Mouse (Mus musculus) kidney, postnatal 0 days (tissue): ENCODE measurements around the gene Crocc. TPM values are rescaled to one million over a fixed set of nuclear protein-coding genes. Genes with fewer than 3 reads are reported as not detected.

Experiments
- ATAC-seq: fragments of 200-750 bp; cut with Nextera tagmentation; replicated peaks from 2 replicates; pipeline ENCODE4 v1.8.0; 2017; ENCODE audit warnings: low read depth, moderate number of reproducible peaks, moderate TSS enrichment, moderate library complexity; ENCODE audit not compliant: low FRiP score
- DNase-seq: peaks from one replicate; pipeline ENCODE4 v3.0.0-alpha.2; 2016; ENCODE audit warnings: low spot score
- H3K27ac ChIP-seq: fragments of 300-500 bp; sonication (generic); 2 replicates; pipeline ENCODE4 v1.5.1; 2014; ENCODE audit warnings: mild to moderate bottlenecking
- H3K27me3 ChIP-seq: fragments of 300-500 bp; sonication (generic); 2 replicates; pipeline ENCODE4 v1.6.1; 2014; ENCODE audit warnings: low read length, mixed read lengths; ENCODE audit not compliant: insufficient read depth
- H3K36me3 ChIP-seq: fragments of 300-500 bp; sonication (generic); 2 replicates; pipeline ENCODE4 v1.6.1; 2014; ENCODE audit warnings: low read length, mixed read lengths; ENCODE audit not compliant: insufficient read depth
- H3K4me1 ChIP-seq: fragments of 300-500 bp; sonication (generic); replicated peaks from 2 replicates; pipeline ENCODE4 v1.6.1; 2014; ENCODE audit warnings: antibody characterized with exemption, low read length, mixed read lengths; ENCODE audit not compliant: insufficient read depth
- H3K4me2 ChIP-seq: fragments of 300-500 bp; sonication (generic); 2 replicates; pipeline ENCODE4 v1.6.1; 2014; ENCODE audit warnings: mild to moderate bottlenecking, low read length, moderate library complexity, mixed read lengths
- H3K4me3 ChIP-seq: fragments of 300-500 bp; sonication (generic); replicated peaks from 2 replicates; pipeline ENCODE4 v1.5.1; 2014; ENCODE audit warnings: low read depth, low read length
- H3K9ac ChIP-seq: fragments of 300-500 bp; sonication (generic); 2 replicates; pipeline ENCODE4 v1.6.1; 2014; ENCODE audit warnings: low read depth, low read length
- H3K9me3 ChIP-seq: fragments of 300-500 bp; sonication (generic); replicated peaks from 2 replicates; pipeline ENCODE4 v1.6.1; 2016; ENCODE audit warnings: low read length, inconsistent platforms, mixed read lengths
- CTCF ChIP-seq: IDR thresholded peaks from 2 replicates; pipeline ENCODE4 v1.5.1; 2016; ENCODE audit warnings: antibody characterized with exemption, low read depth, mild to moderate bottlenecking, moderate library complexity
- WGBS: fragments of 180-500 bp; shearing (Covaris S2); extraction: QIAGEN DNeasy Blood & Tissue Kit; methylation state at CpG from one replicate; pipeline ENCODE4 v1.1.7; 2014; 5-methylcytosine and 5-hydroxymethylcytosine counted together
- polyA plus RNA-seq: library from polyadenylated mRNA; unstranded; fragments of >200 nt; fragmentation: Nextera tagmentation; extraction: Ambion mirVana; gene quantifications from 2 replicates; pipeline ENCODE4 v1.2.1, GENCODE M21; 2015

Crocc gene
- polyA plus RNA-seq, 1 experiment from 2014 or later, result 7.8 TPM

DNA sequence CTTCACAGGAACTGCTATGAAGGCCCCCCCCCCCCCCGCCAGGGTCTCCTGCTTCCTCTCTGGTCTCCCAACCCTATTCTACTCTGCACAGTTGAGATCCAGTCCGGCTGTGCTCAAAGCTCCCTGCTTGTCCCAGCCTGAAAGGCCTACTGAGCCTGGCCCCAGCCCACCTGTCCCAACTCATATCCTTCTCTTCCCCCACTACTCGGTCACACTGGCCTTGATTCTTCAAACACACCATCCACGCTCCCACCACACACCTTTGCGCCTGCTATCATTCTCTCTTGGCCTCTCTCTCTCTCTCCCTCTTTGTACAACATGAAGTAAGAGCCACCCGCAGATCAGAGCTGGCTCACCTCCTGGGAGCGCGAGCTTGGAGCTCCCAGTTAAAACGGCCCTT lies 1.5 kb downstream of the Crocc start:
- Histone ChIP-seq H3K4me3 (no peak overlapping the region), H3K27me3 (no peaks in the 10 kb centered on the region), H3K36me3 (0 out of 2 replicates have a peak, but pooled peaks cover 4% of the 10 kb centered on the region), H3K9ac (no peak overlapping the region), H3K27ac (0 out of 2 replicates have a peak overlapping the region, but pooled peaks have one; percentile 92), H3K4me1 (peaks cover 17% of the 10 kb centered on the region), H3K4me2 (no peak overlapping the region), H3K9me3 (no peaks in the 10 kb centered on the region)
- no peak for TF ChIP-seq CTCF
- no peak for DNase-seq
- ATAC-seq, result no peak
- 63% methylated on average over 9 of the region's 9 CpGs for WGBS

DNA sequence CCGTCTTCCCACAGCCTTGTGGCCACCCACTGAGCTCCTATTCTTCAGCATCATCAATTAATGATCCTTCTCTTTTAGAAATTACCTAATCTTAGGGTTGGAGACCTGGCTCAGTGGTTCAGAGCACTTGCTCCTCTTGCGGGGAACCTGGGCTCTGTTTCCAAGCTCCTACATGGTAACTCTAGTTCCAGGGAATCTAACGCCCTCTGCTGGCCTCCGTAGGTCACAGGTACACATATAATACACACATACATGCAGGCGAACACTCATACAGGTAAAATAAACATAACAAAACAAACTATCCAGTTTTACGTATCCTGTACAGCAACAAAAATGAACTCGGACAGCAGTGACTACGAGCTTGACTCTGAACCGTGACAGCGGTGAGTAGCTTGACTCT lies 3.4 kb downstream of the Crocc start:
- TF ChIP-seq CTCF, result peak; percentile 26; the same call in 1 of the 2 replicates
- H3K4me1 ChIP-seq, result peaks cover 23% of the 10 kb centered on the region
- 0 out of 2 replicates have a peak, but pooled peaks cover 4% of the 10 kb centered on the region for H3K36me3 ChIP-seq
- 95% methylated on average over 10 of the region's 10 CpGs for WGBS
- DNase-seq, result no peak
- ATAC-seq, result no peak
- H3K4me3 ChIP-seq, result no peak overlapping the region
- H3K9ac ChIP-seq, result no peak overlapping the region
- no peak overlapping the region for H3K4me2 ChIP-seq
- no peaks in the 10 kb centered on the region for H3K9me3 ChIP-seq
- H3K27ac ChIP-seq, result no peak overlapping the region
- H3K27me3 ChIP-seq, result no peaks in the 10 kb centered on the region

DNA sequence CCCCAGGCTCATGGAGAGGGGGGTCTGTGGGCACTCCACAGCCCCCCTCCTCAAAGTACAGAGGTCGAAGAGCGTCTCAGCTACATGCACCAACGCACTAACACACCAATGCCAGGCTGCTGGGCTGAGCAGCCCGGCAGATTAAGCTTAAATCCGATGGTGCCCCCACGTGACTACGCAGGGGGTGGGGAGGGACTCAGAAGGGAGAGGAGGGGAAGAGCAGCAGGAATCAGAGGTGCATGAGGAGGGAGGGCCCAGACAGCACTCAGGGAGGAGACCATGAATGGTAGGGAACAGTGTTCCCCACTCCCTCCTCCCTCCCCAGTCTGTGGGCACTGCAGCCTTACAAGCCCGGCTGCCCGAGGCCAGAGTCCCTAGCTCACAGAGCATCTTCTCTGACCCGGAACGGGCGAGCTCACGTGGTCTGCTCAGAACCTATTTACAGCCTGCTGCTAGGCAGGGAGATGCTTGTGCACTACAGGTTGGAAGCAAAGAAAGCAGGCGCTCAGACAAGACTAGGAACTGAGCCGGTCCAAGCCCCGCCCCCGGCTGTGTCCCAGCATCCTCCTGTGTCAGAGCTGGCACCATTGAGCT lies 6.7 kb downstream of the Crocc start:
- peak; percentile 87 for DNase-seq
- Histone ChIP-seq H3K4me2 (peak overlapping the region; percentile 46), H3K9ac (peak overlapping the region; percentile 55), H3K9me3 (no peaks in the 10 kb centered on the region), H3K36me3 (0 out of 2 replicates have a peak, but pooled peaks cover 4% of the 10 kb centered on the region), H3K27me3 (no peaks in the 10 kb centered on the region), H3K4me3 (peak overlapping the region; percentile 14; the same call in 1 of the 2 replicates), H3K27ac (peak overlapping the region; percentile 90), H3K4me1 (peaks cover 23% of the 10 kb centered on the region; the same call in 1 of the 2 replicates)
- 26% methylated on average over 17 of the region's 17 CpGs for WGBS
- no peak for TF ChIP-seq CTCF
- peak; percentile 93 for ATAC-seq

DNA sequence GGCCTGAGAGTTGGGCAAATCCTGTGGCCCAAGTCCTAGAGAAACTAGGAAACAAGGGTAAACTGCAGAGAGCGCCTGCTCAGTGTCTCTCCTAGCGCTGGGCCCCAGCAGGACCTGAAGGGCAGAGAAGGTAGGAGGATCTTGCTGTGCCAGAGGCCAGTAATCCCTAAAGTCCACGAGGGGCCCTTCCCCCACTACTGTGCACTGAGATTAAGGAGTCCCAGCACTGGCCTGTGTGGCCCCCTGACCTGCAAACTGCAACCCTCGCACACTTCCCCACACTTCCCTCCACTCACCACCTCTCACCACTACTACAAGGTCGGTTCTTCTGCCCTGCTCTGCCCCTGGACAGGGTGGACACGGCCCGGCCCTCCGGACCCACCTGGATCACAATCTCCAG lies 7.2 kb downstream of the Crocc start:
- WGBS, result 34% methylated on average over 8 of the region's 8 CpGs
- no peak; the same call in 1 of the 2 replicates for ATAC-seq
- Histone ChIP-seq H3K27me3 (no peaks in the 10 kb centered on the region), H3K4me1 (peaks cover 22% of the 10 kb centered on the region; the same call in 1 of the 2 replicates), H3K4me3 (peak overlapping the region; percentile 14; the same call in 1 of the 2 replicates), H3K36me3 (0 out of 2 replicates have a peak, but pooled peaks cover 4% of the 10 kb centered on the region), H3K27ac (peak overlapping the region; percentile 90), H3K9me3 (no peaks in the 10 kb centered on the region), H3K9ac (peak overlapping the region; percentile 55), H3K4me2 (peak overlapping the region; percentile 46)
- DNase-seq, result no peak
- TF ChIP-seq CTCF, result no peak

DNA sequence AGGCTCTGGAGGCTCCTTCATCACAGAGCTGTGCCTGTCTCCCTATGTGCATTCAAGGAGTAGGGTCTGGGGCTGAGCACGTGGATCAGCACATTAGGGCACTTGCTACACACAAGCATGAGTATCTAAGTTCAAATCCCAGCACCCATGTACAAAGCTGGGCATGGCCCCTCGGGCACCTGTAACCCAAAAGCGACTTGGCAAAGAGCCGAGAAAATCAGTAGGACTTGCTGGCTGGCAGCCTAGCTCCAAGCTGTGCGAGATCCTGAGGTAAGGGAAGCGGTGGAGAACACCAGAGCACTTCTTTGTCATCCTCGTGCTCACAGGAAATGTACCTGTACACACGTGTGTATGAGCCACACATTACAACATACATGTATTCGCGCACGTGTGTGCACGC lies 7.9 kb downstream of the Crocc start:
- Histone ChIP-seq H3K4me2 (peak overlapping the region; percentile 46), H3K9ac (peak overlapping the region; percentile 55), H3K9me3 (no peaks in the 10 kb centered on the region), H3K27me3 (no peaks in the 10 kb centered on the region), H3K4me1 (peaks cover 22% of the 10 kb centered on the region; the same call in 1 of the 2 replicates), H3K4me3 (0 out of 2 replicates have a peak overlapping the region, but pooled peaks have one; percentile 14), H3K36me3 (0 out of 2 replicates have a peak, but pooled peaks cover 4% of the 10 kb centered on the region), H3K27ac (peak overlapping the region; percentile 90)
- DNase-seq (no peak), ATAC-seq (no peak)
- 82% methylated on average over 12 of the region's 12 CpGs for WGBS
- TF ChIP-seq CTCF, result no peak

GRCm38 (mm10) chr4:141049476-141049835 lies 10.9 kb downstream of the Crocc start:
- ATAC-seq (no peak), DNase-seq (peak; percentile 82)
- H3K9ac ChIP-seq, result no peak overlapping the region
- TF ChIP-seq CTCF, result no peak
- peaks cover 22% of the 10 kb centered on the region; the same call in 1 of the 2 replicates for H3K4me1 ChIP-seq
- no peak overlapping the region for H3K4me3 ChIP-seq
- no peaks in the 10 kb centered on the region for H3K27me3 ChIP-seq
- H3K27ac ChIP-seq, result 0 out of 2 replicates have a peak overlapping the region, but pooled peaks have one; percentile 19
- H3K36me3 ChIP-seq, result 0 out of 2 replicates have a peak, but pooled peaks cover 7% of the 10 kb centered on the region
- 29% methylated on average over 4 of the region's 4 CpGs for WGBS
- no peak overlapping the region for H3K4me2 ChIP-seq
- H3K9me3 ChIP-seq, result no peaks in the 10 kb centered on the region
